Mouse (Mus musculus): ENCODE measurements at regions not wholly inside any gene's neighbourhood (a gene's known extent, or its start where the extent isn't known, plus 50 kb on each side); places are given as distances from the start of the nearest gene placed in this dataset.

DNA sequence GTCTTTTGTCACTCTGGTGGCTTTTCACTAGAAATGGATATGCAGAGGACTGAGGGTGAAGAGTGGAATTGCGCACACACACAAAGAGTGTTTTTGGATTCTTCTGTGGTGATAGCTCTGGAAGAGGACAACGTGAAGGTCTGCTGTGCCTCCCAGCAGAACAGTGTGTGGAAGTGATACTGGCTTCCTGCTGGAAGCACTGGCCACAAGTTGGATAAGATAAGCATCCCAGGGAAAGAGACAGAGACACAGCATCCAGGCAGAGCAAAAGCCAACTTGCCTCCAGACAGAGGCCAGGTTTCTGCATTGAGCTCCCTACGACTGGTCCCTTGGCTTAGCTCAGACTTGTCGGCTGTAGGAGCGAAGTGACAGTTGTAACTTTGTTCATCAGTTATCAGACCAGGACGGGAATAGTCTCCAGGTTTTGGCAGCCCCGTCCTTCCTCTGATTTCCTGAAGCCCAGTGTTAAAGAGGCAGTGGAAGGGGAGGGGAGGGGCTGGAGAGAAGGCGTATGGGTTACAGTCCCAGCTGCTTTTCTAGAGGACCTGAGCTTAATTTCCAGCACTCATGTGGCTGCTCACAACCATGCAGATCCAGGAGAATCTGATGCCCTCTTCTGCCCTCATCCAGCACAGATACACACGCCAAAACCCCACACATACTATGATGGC is 89.2 kb downstream of the Tmem170b start:
- 40% methylated on average over 9 of the region's 9 CpGs for WGBS
- TF ChIP-seq POLR2A (IDR thresholded peaks at IDR 0.05; ENCODE audit: borderline replicate concordance, extremely low read depth, low read depth, low read length) (no peak), CTCF (IDR thresholded peaks at IDR 0.05; ENCODE audit: insufficient read depth, low read length) (no peak)
- Histone ChIP-seq H3K4me3 (replicated peaks; ENCODE audit: extremely low read depth, low read depth, low read length) (no peak overlapping the region), H3K4me1 (ENCODE audit: control insufficient read depth, insufficient read depth, low read length) (no peaks in the 10 kb centered on the region)
- no peak for DNase-seq

GRCm38 (mm10) chr13:41696767-41697445 is 91.2 kb downstream of the Tmem170b start:
- Histone ChIP-seq H3K4me3 (replicated peaks; ENCODE audit: extremely low read depth, low read depth, low read length) (no peak overlapping the region), H3K4me1 (ENCODE audit: control insufficient read depth, insufficient read depth, low read length) (no peaks in the 10 kb centered on the region)
- TF ChIP-seq POLR2A (IDR thresholded peaks at IDR 0.05; ENCODE audit: borderline replicate concordance, extremely low read depth, low read depth, low read length): no peak
- no peak for TF ChIP-seq CTCF (IDR thresholded peaks at IDR 0.05; ENCODE audit: insufficient read depth, low read length)
- DNase-seq: no peak
- 66% methylated on average over 7 of the region's 7 CpGs for WGBS

DNA sequence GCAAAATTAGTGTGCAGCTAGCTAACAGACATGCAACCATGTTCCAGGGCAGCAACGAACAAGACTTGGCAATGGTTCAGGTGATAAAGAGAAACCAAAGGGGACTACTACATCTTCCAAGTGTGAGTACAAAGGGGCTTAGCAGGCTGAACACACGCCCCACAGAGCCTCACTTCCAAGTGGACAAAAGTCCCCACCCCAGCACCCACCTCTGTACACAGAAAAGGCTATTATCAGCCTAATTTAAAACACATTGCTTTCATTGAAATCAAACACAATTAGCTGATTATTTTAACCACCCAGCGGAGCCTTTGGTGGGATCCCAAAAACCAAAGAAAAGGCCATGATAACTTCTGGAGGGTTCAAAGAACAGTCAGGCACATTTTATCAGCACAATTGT is 95.6 kb downstream of the Tmem170b start:
- Histone ChIP-seq H3K4me1 (ENCODE audit: control insufficient read depth, insufficient read depth, low read length) (peaks cover 8% of the 10 kb centered on the region; the same call in 1 of the 2 replicates), H3K4me3 (replicated peaks; ENCODE audit: extremely low read depth, low read depth, low read length) (no peak overlapping the region)
- WGBS: 67% methylated on average over 3 of the region's 3 CpGs
- no peak for TF ChIP-seq POLR2A (IDR thresholded peaks at IDR 0.05; ENCODE audit: borderline replicate concordance, extremely low read depth, low read depth, low read length)
- no peak for TF ChIP-seq CTCF (IDR thresholded peaks at IDR 0.05; ENCODE audit: insufficient read depth, low read length)
- no peak for DNase-seq

DNA sequence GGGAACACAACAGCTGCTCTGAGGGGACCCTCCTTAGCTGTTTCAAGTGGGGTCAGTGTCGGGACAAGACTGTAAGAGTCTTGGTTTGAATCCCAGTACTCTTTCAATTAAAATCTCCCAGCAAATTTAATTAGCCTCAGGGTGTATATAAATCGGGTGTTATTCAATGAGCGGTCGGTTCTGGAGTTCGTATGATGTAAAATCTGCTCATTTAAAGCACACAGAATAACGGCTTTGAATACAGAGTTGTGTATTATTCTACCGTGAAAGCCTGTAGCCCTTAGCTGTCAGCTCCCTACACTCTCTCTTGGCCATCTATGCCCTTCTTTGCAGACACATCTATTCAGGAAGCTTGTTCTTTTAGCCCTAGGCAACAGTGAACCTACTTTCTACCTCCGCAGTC is 96.1 kb downstream of the Tmem170b start:
- no peak overlapping the region for H3K4me3 ChIP-seq (replicated peaks; ENCODE audit: extremely low read depth, low read depth, low read length)
- DNase-seq: no peak
- TF ChIP-seq CTCF (IDR thresholded peaks at IDR 0.05; ENCODE audit: insufficient read depth, low read length): no peak
- TF ChIP-seq POLR2A (IDR thresholded peaks at IDR 0.05; ENCODE audit: borderline replicate concordance, extremely low read depth, low read depth, low read length): no peak

GRCm38 (mm10) chr13:41703196-41703595 is 97.5 kb downstream of the Tmem170b start:
- TF ChIP-seq CTCF (IDR thresholded peaks at IDR 0.05; ENCODE audit: insufficient read depth, low read length) (no peak), POLR2A (IDR thresholded peaks at IDR 0.05; ENCODE audit: borderline replicate concordance, extremely low read depth, low read depth, low read length) (no peak)
- Histone ChIP-seq H3K4me3 (replicated peaks; ENCODE audit: extremely low read depth, low read depth, low read length) (no peak overlapping the region), H3K4me1 (ENCODE audit: control insufficient read depth, insufficient read depth, low read length) (peaks cover 8% of the 10 kb centered on the region; the same call in 1 of the 2 replicates)
- DNase-seq: no peak
- WGBS: 44% methylated on average over 2 of the region's 2 CpGs

More for the DNA sequence above, 96.1 kb downstream of the Tmem170b start:
- 86% methylated on average over 8 of the region's 8 CpGs for WGBS
- H3K4me1 ChIP-seq (ENCODE audit: control insufficient read depth, insufficient read depth, low read length): peaks cover 8% of the 10 kb centered on the region; the same call in 1 of the 2 replicates

- DNase-seq: peak; percentile 17
- WGBS: 36% methylated on average over 8 of the region's 8 CpGs
- H3K4me1 ChIP-seq (ENCODE audit: control insufficient read depth, insufficient read depth, low read length): peaks cover 8% of the 10 kb centered on the region; the same call in 1 of the 2 replicates
- TF ChIP-seq POLR2A (IDR thresholded peaks at IDR 0.05; ENCODE audit: borderline replicate concordance, extremely low read depth, low read depth, low read length) (no peak), CTCF (IDR thresholded peaks at IDR 0.05; ENCODE audit: insufficient read depth, low read length) (no peak)
- H3K4me3 ChIP-seq (replicated peaks; ENCODE audit: extremely low read depth, low read depth, low read length): no peak overlapping the region
Measured at GRCm38 (mm10) chr13:41703618-41704017, 97.9 kb downstream of the Tmem170b start.

GRCm38 (mm10) chr13:41704806-41705205 is 99.1 kb downstream of the Tmem170b start:
- no peak for DNase-seq
- Histone ChIP-seq H3K4me1 (ENCODE audit: control insufficient read depth, insufficient read depth, low read length) (peaks cover 8% of the 10 kb centered on the region; the same call in 1 of the 2 replicates), H3K4me3 (replicated peaks; ENCODE audit: extremely low read depth, low read depth, low read length) (no peak overlapping the region)
- WGBS: 92% methylated on average over 2 of the region's 2 CpGs
- TF ChIP-seq POLR2A (IDR thresholded peaks at IDR 0.05; ENCODE audit: borderline replicate concordance, extremely low read depth, low read depth, low read length) (no peak), CTCF (IDR thresholded peaks at IDR 0.05; ENCODE audit: insufficient read depth, low read length) (no peak)

DNA sequence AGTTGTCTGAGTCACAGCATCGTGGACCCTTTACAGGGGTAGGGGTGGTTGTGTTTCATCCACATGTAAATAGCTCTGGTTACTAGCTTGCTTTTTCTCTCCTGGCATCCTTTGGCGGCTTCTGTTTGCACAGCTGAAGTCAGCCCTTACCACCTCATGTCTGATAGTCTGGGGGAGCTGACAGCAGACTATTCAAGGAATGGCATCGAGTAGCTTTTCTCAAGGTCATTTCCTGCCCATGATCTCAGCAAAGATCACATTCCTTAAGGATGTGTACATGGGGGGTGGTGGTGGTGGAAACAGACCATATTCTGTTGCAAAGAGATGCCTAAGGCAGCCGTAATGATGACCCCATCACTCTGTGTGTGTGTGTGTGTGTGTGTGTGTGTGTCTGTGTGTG is 99.9 kb downstream of the Tmem170b start:
- WGBS: 28% methylated on average over 4 of the region's 4 CpGs
- no peak overlapping the region for H3K4me3 ChIP-seq (replicated peaks; ENCODE audit: extremely low read depth, low read depth, low read length)
- peaks cover 8% of the 10 kb centered on the region; the same call in 1 of the 2 replicates for H3K4me1 ChIP-seq (ENCODE audit: control insufficient read depth, insufficient read depth, low read length)
- no peak for DNase-seq
- no peak for TF ChIP-seq CTCF (IDR thresholded peaks at IDR 0.05; ENCODE audit: insufficient read depth, low read length)
- TF ChIP-seq POLR2A (IDR thresholded peaks at IDR 0.05; ENCODE audit: borderline replicate concordance, extremely low read depth, low read depth, low read length): no peak

DNA sequence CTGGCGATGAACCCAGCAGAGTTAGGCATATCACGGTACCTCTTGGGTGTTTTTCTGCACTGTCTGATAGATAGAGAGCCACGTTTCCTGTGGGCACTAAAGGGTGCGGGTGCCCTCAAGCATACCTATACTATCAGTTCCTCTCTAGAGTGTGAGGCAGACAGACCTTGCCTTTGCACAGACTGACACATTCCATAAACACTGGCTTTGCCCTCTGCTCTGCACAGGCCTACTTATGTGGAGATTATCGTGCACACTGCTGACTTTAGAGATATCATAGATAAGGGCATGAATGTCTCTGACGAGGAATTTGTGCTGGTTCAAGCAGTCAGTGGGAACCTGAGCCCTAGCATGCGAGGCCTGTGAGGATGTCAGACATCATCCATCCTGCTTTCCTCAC is 102.1 kb downstream of the Tmem170b start:
- TF ChIP-seq POLR2A (IDR thresholded peaks at IDR 0.05; ENCODE audit: borderline replicate concordance, extremely low read depth, low read depth, low read length): no peak
- TF ChIP-seq CTCF (IDR thresholded peaks at IDR 0.05; ENCODE audit: insufficient read depth, low read length): no peak
- peaks cover 8% of the 10 kb centered on the region; the same call in 1 of the 2 replicates for H3K4me1 ChIP-seq (ENCODE audit: control insufficient read depth, insufficient read depth, low read length)
- H3K4me3 ChIP-seq (replicated peaks; ENCODE audit: extremely low read depth, low read depth, low read length): no peak overlapping the region
- WGBS: 64% methylated on average over 7 of the region's 7 CpGs
- no peak for DNase-seq
